Mouse (Mus musculus): ENCODE results near the gene Ctsz. TPM values are rescaled to one million over a fixed set of nuclear protein-coding genes. Genes with fewer than 3 reads are reported as not detected.

The Ctsz gene
- polyA plus RNA-seq (2016; fragmentation: Nextera tagmentation; extraction: Ambion mirVana) = 88.4 and 88.8 TPM in 2 replicates

DNA sequence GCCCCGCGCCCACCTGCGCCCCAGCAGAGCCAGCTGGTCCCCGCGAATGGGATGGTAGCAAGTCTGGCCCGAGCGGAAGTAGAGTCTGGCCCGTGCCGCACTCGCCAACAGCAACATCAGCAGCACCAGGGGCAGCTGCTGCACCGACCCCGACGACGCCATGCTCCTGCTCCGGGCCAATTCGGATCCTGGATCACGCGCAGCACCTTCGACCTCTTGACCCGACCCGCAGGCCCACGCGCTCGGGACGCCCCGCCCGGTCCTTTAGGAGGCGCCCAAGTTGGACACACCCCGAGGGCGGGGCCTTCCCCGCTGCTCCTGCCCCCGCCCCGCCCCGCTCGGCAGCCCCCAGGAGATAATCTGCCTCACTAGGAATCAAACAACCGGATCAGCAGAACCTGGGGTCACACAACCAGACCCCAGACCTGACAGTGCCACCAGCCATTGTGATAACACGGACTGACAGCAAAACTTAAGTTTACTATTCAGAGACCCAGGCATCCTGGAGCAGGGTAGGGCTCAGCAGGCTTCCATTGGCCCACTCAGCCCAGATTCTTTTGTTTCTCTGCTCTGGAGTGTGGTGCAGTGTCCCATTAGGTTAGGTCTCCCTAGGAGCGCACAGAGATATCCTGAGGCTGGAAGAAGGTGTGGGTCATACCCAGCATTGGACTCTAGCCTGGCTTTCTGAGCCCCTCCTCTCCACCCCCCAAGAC lies at the start of gene Ctsz:
TSS of gene Ctsz (minus strand) at position 303 of the 713 bp plus-strand sequence.
- Histone ChIP-seq H3K27me3 (peaks cover 5% of the 10 kb centered on the region; the same call in 1 of the 2 replicates), H3K4me1 (peaks cover 25% of the 10 kb centered on the region), H3K9me3 (replicated peaks) (no peaks in the 10 kb centered on the region), H3K4me3 (peak within 1 kb of the TSS; percentile 51), H3K36me3 (peaks cover 7% of the 10 kb centered on the region; the same call in 1 of the 2 replicates), H3K27ac (0 out of 2 replicates have a peak within 1 kb of the TSS, but pooled peaks have one; percentile 55), H3K4me2 (replicated peaks) (peak within 1 kb of the TSS; percentile 75), H3K9ac (peak within 1 kb of the TSS; percentile 65)
- WGBS = under 1% methylated on average over 38 of the region's 38 CpGs
- ATAC-seq (ENCODE audit: low FRiP score) = peak; percentile 81

DNA sequence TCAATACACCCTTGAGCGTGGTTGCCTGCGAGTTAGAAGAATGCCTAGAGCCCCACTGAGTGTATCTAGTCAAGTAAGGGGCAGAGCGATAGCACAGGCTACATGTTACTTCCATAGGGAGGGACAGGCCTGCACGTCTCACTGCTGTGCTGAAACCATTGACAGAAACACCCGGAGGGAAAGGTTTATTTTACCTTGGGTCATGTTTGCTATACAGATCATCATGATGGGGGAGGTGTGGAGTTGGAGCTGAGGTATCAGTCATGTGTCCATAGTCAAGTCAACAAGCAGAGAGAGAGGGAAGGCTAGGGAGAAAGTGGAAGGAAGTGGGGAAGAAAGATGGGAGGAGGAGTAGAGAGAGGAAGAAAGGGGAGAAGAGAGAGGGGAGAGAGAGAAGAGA lies 48.2 kb upstream of the Ctsz start:
- no peak overlapping the region for H3K9ac ChIP-seq
- no peaks in the 10 kb centered on the region for H3K27me3 ChIP-seq
- no peak overlapping the region for H3K4me2 ChIP-seq (replicated peaks)
- no peak overlapping the region for H3K27ac ChIP-seq
- H3K36me3 ChIP-seq = no peaks in the 10 kb centered on the region
- H3K9me3 ChIP-seq (replicated peaks) = no peaks in the 10 kb centered on the region
- 87% methylated on average over 5 of the region's 5 CpGs for WGBS
- H3K4me1 ChIP-seq = no peaks in the 10 kb centered on the region
- no peak for ATAC-seq (ENCODE audit: low FRiP score)
- no peak overlapping the region for H3K4me3 ChIP-seq

DNA sequence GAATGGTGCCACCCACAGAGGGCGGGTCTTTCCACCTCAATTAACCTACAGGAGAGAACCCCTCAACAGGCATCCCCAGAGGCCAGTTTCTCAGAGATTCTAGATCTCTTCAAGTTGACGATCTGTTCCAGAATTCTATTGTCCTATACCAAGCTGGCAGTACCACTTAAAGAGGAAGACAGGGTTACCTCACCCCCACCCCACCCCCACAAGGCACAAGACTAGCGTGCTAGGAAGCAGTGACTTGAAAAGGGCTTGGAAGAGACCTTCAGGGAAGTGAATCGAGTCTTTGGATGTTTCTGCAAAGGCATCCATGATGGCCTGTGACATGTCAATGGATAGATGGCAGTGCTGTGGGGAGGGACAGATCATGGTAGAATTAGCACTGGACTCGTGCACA lies 39.9 kb upstream of the Ctsz start:
- 74% methylated on average over 5 of the region's 5 CpGs for WGBS
- ATAC-seq (ENCODE audit: low FRiP score) = no peak
- Histone ChIP-seq H3K9me3 (replicated peaks) (no peaks in the 10 kb centered on the region), H3K4me2 (replicated peaks) (no peak overlapping the region), H3K27ac (no peak overlapping the region), H3K4me1 (no peaks in the 10 kb centered on the region), H3K9ac (no peak overlapping the region), H3K4me3 (no peak overlapping the region), H3K36me3 (no peaks in the 10 kb centered on the region), H3K27me3 (no peaks in the 10 kb centered on the region)

DNA sequence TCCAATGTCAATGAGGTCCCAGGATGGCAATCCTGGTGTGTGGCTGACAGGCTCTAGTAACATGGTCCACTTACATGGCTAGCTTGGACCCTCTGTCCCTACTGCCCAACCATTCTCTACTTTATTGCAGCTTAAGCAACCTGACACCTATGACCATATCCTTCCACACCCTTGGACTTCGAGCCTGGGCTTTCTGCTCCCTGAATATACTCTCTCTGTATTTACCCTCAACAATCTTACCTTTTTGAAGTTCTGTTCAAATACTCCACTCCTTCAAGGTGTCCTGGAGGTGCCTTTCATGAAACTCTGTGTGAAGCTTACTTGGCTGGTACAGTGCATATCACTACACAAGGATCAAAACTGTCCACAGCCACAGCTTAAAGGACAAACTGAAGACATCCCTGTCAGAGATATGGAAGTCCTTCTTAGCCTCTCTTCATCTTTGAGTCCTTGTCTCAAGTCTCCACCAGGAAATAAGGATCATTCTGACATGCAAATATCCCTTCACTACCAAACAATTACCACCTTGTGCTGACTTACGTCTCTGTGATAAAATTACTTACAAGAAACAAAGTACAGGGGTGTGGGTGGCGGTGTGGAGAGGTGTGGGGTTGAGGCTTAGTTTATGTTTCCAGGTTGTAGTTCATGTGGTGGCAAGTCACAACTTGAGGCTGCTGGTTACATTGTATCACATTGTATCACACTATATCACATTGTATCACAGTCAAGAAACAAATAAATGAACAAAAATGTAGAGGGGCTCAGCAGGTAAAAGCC lies 38.9 kb upstream of the Ctsz start:
- peaks cover 3% of the 10 kb centered on the region for H3K4me1 ChIP-seq
- no peak overlapping the region for H3K9ac ChIP-seq
- no peak for ATAC-seq (ENCODE audit: low FRiP score)
- no peaks in the 10 kb centered on the region for H3K36me3 ChIP-seq
- no peaks in the 10 kb centered on the region for H3K27me3 ChIP-seq
- no peak overlapping the region for H3K4me2 ChIP-seq (replicated peaks)
- no peak overlapping the region for H3K27ac ChIP-seq
- no peaks in the 10 kb centered on the region for H3K9me3 ChIP-seq (replicated peaks)
- 88% methylated on average over 3 of the region's 3 CpGs for WGBS
- no peak overlapping the region for H3K4me3 ChIP-seq

DNA sequence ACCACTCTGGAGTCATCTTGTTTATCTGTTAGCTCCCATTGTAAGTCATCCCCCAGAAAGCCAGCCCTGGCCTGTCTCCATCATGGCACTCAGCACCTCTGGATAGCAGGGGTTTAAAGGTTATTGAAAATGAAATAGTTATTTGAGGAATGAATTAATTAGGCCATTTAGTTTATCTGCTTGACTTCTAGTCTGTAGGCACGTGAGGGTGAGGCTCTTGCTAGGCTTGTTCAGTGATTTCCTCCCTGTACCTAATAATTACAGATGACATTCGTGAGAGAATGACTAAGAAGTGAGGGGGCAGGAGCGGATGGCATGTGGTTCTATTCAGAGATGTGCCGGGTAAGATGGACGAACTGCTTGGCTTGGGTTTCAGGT lies 34.7 kb upstream of the Ctsz start:
- no peak overlapping the region for H3K27ac ChIP-seq
- peak overlapping the region; percentile 71 for H3K4me2 ChIP-seq (replicated peaks)
- H3K4me1 ChIP-seq = peaks cover 9% of the 10 kb centered on the region
- no peaks in the 10 kb centered on the region for H3K9me3 ChIP-seq (replicated peaks)
- peak overlapping the region; percentile 50; the same call in 1 of the 2 replicates for H3K9ac ChIP-seq
- peak overlapping the region; percentile 79 for H3K4me3 ChIP-seq
- H3K36me3 ChIP-seq = no peaks in the 10 kb centered on the region
- 79% methylated on average over 5 of the region's 5 CpGs for WGBS
- no peak for ATAC-seq (ENCODE audit: low FRiP score)
- H3K27me3 ChIP-seq = no peaks in the 10 kb centered on the region

DNA sequence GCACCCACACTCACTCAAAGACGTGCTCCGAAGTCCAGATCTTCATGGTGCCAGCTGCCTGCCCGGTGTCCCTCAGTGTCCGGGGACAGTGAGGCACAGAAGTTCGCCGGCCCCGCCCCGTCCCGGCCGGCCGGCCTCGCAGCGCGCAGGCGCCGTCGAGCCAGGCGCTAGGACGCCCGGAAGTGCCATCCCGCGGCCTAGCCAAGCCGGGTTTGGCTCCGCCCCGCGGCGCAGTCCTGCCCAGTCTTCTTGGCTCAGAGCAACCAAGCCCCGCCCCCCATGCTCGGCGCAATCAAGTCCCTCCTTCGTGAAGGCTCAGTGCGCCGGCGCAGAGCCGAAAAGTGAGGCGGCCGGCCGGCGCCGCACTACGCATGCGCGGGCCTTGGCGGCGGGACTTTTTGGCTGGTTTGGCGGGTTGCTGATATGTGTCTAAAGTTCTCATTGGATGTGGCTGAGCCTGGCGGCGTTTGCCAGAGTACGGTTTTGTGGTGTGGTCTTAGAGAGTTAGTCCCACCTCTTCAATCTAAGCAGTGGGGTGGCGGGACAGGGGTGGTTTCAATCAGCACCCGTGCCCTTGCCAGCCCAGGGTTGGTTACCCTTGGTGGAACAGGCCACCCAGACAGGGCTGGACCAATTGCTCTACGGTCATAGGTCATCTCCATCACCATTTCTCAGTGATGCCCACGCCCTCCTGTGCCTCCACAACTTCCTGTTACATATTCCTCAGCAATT lies 34.1 kb upstream of the Ctsz start, which contains the start of gene Prelid3b:
TSS of gene Prelid3b (minus strand) at position 264 of the 732 bp plus-strand sequence.
- Histone ChIP-seq H3K9me3 (replicated peaks) (no peaks in the 10 kb centered on the region), H3K4me1 (peaks cover 9% of the 10 kb centered on the region), H3K27me3 (no peaks in the 10 kb centered on the region), H3K4me3 (peak within 1 kb of the TSS; percentile 79), H3K4me2 (replicated peaks) (peak within 1 kb of the TSS; percentile 71), H3K9ac (peak within 1 kb of the TSS; percentile 78), H3K36me3 (no peaks in the 10 kb centered on the region), H3K27ac (peak within 1 kb of the TSS; percentile 60)
- under 1% methylated on average over 53 of the region's 53 CpGs for WGBS
- ATAC-seq (ENCODE audit: low FRiP score) = peak; percentile 99

DNA sequence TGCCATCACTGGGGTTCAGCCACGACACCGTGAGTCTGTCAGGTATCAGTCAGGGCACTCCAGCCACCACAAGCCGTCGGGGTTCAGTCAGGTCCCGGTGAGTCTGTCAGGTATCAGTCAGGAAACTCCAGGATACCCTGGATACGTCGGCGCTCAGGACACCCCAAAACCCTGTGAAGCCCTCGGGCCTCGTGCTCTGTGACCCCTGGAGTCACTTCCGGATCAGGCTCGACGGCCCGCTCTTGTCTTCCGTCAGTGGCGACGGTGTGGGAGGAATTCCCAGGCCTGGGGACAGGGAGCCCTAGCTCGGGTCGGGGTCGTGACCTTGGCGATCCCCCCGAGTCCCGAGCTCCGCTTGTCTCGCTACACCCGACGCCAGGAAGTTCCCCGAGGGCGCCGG lies 33.6 kb upstream of the Ctsz start:
- Histone ChIP-seq H3K27ac (peak overlapping the region; percentile 60), H3K36me3 (0 out of 2 replicates have a peak, but pooled peaks cover under 1% of the 10 kb centered on the region), H3K4me3 (peak overlapping the region; percentile 79), H3K27me3 (no peaks in the 10 kb centered on the region), H3K9ac (peak overlapping the region; percentile 78), H3K9me3 (replicated peaks) (no peaks in the 10 kb centered on the region), H3K4me1 (peaks cover 9% of the 10 kb centered on the region), H3K4me2 (replicated peaks) (peak overlapping the region; percentile 71)
- peak; percentile 55 for ATAC-seq (ENCODE audit: low FRiP score)
- WGBS = 8% methylated on average over 30 of the region's 30 CpGs

DNA sequence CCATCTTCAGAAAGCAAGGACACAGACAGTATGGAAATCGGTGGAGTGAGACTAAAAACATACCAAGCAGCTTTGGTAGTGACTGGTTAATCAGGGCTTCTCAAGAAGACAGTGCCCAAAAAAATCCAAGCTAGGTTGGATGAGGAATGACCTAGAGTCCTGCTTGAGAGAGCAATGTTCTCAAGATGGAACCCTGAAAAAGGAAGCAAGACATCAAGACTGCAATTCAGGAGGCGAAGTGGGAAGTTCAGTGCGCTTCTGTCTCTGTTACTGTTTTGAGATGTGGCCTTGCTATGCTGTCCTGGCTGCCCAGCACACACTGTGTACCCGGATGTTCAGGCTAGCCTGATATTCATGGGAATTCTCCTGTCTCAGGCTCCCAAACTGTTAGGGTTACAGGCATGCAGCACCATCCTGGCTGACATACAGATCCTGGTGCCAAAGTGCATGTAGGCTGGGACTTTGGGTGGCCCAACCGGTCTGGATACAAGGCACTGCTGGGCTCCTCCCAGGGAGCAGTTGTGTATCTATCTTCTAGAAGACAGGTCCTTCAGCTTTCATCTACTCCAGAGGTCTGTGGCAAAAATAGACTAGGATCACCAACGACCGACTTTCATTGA lies 32.1 kb upstream of the Ctsz start:
- WGBS = 91% methylated on average over 7 of the region's 7 CpGs
- no peak for ATAC-seq (ENCODE audit: low FRiP score)
- H3K27ac ChIP-seq = no peak overlapping the region
- H3K9ac ChIP-seq = no peak overlapping the region
- no peak overlapping the region for H3K4me2 ChIP-seq (replicated peaks)
- no peak overlapping the region for H3K4me3 ChIP-seq
- H3K4me1 ChIP-seq = peaks cover 9% of the 10 kb centered on the region
- no peaks in the 10 kb centered on the region for H3K9me3 ChIP-seq (replicated peaks)
- H3K27me3 ChIP-seq = no peaks in the 10 kb centered on the region
- peaks cover 13% of the 10 kb centered on the region; the same call in 1 of the 2 replicates for H3K36me3 ChIP-seq

DNA sequence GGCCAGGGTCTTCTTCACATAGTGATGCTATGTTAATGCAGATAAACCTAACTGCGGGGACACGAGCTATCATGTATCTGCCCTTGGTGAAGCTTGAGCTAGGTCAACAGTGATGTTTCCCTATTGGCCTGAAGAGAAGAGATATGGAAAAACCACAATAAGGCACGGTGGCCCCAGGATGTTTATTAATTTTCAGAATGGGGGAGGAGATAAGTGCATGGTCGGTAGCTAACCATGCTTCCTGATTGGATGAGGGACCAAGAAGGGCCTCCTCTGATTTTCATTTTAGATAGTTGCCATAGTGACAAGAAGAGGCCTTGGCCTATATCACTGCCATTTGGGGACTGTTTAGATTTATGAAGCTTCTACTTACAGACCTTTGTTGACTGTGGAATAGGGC lies 31.5 kb upstream of the Ctsz start:
- Histone ChIP-seq H3K27me3 (no peaks in the 10 kb centered on the region), H3K4me3 (no peak overlapping the region), H3K4me1 (peaks cover 9% of the 10 kb centered on the region), H3K4me2 (replicated peaks) (no peak overlapping the region), H3K9me3 (replicated peaks) (no peaks in the 10 kb centered on the region), H3K36me3 (peaks cover 16% of the 10 kb centered on the region; the same call in 1 of the 2 replicates), H3K9ac (no peak overlapping the region), H3K27ac (no peak overlapping the region)
- 94% methylated on average over 4 of the region's 4 CpGs for WGBS
- no peak for ATAC-seq (ENCODE audit: low FRiP score)

DNA sequence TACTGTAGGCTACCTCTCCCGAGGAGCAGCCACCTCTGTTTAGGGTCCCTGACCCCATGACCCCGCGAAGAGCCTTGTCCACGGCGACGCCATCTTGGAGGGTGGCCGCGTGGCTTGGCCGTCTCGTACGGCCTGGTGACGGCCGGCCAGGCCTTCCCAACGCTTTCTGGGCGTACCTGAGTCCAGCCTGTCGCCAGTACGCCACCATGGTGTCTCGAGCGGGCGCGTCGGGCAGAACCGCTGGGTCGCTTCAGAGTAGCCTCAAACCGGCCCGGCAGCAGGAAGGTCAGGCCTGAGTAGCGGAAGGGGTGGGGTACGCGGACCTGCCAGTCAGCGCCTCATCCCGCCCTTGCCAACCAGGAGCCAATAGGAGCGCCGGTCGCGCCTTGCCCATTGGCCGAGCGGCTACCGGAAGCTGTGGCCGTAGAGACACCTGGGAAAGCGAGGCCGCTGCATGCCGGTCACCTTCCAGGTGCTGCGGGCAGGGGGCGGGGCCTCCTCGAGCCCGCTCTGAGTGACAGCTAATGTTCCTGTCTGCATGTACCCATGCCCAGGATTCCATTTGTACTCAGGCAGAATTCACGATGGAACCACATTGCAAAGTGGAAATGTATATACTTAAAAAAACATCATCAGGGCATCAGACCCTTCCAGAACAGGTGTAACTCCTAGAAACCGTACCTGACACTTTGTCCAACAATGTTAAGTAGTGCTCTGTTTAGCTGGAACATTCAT lies 25.1 kb upstream of the Ctsz start, which contains the start of gene Atp5e:
TSS of gene Atp5e (minus strand) at position 317 of the 735 bp plus-strand sequence.
- Histone ChIP-seq H3K36me3 (peaks cover 39% of the 10 kb centered on the region), H3K27me3 (no peaks in the 10 kb centered on the region), H3K27ac (peak within 1 kb of the TSS; percentile 66), H3K4me1 (peaks cover 8% of the 10 kb centered on the region), H3K9me3 (replicated peaks) (no peaks in the 10 kb centered on the region), H3K4me3 (peak within 1 kb of the TSS; percentile 76), H3K9ac (peak within 1 kb of the TSS; percentile 78), H3K4me2 (replicated peaks) (peak within 1 kb of the TSS; percentile 85)
- peak; percentile 100 for ATAC-seq (ENCODE audit: low FRiP score)
- WGBS = 2% methylated on average over 48 of the region's 48 CpGs

DNA sequence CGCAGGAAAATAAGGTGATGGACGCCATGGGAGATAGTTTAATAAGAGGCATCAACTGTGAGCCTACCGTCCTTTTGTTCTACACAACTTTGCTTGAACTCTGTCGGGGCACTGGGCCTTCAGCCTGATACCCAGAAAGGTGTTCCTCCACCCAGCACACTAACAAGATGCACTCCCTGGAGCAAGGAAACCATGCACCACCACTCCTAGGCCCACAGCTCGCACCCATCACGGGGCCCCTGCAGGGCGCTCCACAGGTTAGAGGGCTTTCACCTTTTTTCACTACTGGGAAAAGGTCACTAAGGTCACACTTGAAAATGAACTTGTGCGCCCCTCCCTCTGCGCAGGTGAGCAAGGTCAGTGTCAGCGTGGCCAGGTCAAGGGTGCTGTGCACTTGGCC lies 24.5 kb upstream of the Ctsz start:
- H3K4me2 ChIP-seq (replicated peaks) = peak overlapping the region; percentile 85
- H3K36me3 ChIP-seq = peaks cover 39% of the 10 kb centered on the region
- H3K27ac ChIP-seq = peak overlapping the region; percentile 66
- 37% methylated on average over 10 of the region's 10 CpGs for WGBS
- peak; percentile 38 for ATAC-seq (ENCODE audit: low FRiP score)
- H3K27me3 ChIP-seq = no peaks in the 10 kb centered on the region
- peak overlapping the region; percentile 78 for H3K9ac ChIP-seq
- peaks cover 8% of the 10 kb centered on the region for H3K4me1 ChIP-seq
- peak overlapping the region; percentile 76 for H3K4me3 ChIP-seq
- H3K9me3 ChIP-seq (replicated peaks) = no peaks in the 10 kb centered on the region

Data from hindbrain, embryonic 12.5 days (tissue).